ENCODE assay signal across 9 mouse cellular contexts in genomic region chr8:79083461-79084358, GRCm38 (mm10). TPM values are rescaled to one million over a fixed set of nuclear protein-coding genes. Genes with fewer than 3 reads are reported as not detected.
DNase-seq lines count a peak whose midpoint lies in the region; ATAC-seq and TF ChIP-seq lines count a peak whose summit lies in the region.
"Had no signal": no experiment of that assay in that cellular context is flagged by ENCODE, and none has a peak within 500 bp of the region (broad histone marks: within the 10 kb centered on the region; RNA-seq: fewer than 3 reads in every experiment).

No protein-coding gene starts in this region.

- no peak overlapping the region for H3K9ac ChIP-seq in liver, adult 2 months (ENCODE audit: low read depth, low read length)
- no peak overlapping the region for H3K9ac ChIP-seq in heart, embryonic 14.5 days (ENCODE audit: low read length)
- H3K9ac ChIP-seq: liver, embryonic 14.5 days had no signal

- peaks cover 2% of the 10 kb centered on the region; the same call in 1 of the 2 replicates for H3K4me1 ChIP-seq in liver, adult 2 months (ENCODE audit: control insufficient read depth, insufficient read depth, low read length)
- peaks cover 26 to 41% of the 10 kb centered on the region in 2 experiments for H3K4me1 ChIP-seq in heart, embryonic 14.5 days (ENCODE audit: control insufficient read depth in 2 of 2, insufficient read depth in 2 of 2, low read length in 2 of 2)

- no peaks in the 10 kb centered on the region for H3K9me3 ChIP-seq in heart, embryonic 14.5 days (ENCODE audit: control insufficient read depth, low read length)

- no peaks in the 10 kb centered on the region for H3K36me3 ChIP-seq in liver, adult 2 months (ENCODE audit: control insufficient read depth, insufficient read depth, low read length)
- peaks cover 47% of the 10 kb centered on the region for H3K36me3 ChIP-seq in heart, embryonic 14.5 days (ENCODE audit: control insufficient read depth, insufficient read depth, low read length)

- TF ChIP-seq CTCF in liver, adult 2 months (IDR thresholded peaks at IDR 0.05; ENCODE audit: low read depth, low read length), result no peak

- H3K79me2 ChIP-seq in liver, adult 2 months (ENCODE audit: control insufficient read depth, insufficient read depth, low read length), result no peaks in the 10 kb centered on the region

- no peak for ATAC-seq in heart, embryonic 14.5 days (ENCODE audit: insufficient number of reproducible peaks, insufficient read depth, low FRiP score, low read depth)
- ATAC-seq: activated CD4-positive, CD25-positive, alpha-beta regulatory T cell, adult 4 months had no signal

- no peak for TF ChIP-seq POLR2A in liver, adult 2 months (IDR thresholded peaks at IDR 0.05; ENCODE audit: extremely low read depth, insufficient read depth, low read length)

- DNase-seq in liver, adult 2 months (ENCODE audit: extremely low read depth, low read depth, low spot score), result peak; percentile 78
- DNase-seq in liver, result no peak
- DNase-seq in adrenal gland, postnatal 10 days, result peak; percentile 83
- DNase-seq in lung, postnatal 14 days, result peak; percentile 60
- DNase-seq in embryo, embryonic 10 days (ENCODE audit: low spot score), result no peak
- no peak for DNase-seq in frontal cortex, postnatal 14 days (ENCODE audit: low spot score in 2 of 2)

- H3K27me3 ChIP-seq in liver, adult 2 months (ENCODE audit: control insufficient read depth, insufficient read depth, low read length), result peaks cover 4% of the 10 kb centered on the region; the same call in 1 of the 2 replicates
- no peaks in the 10 kb centered on the region for H3K27me3 ChIP-seq in heart, embryonic 14.5 days (ENCODE audit: control insufficient read depth, insufficient read depth, low read length)

- H3K4me2 ChIP-seq in heart, embryonic 14.5 days (ENCODE audit: low read length), result no peak overlapping the region

- no peak overlapping the region for H3K4me3 ChIP-seq in liver, adult 2 months (ENCODE audit: insufficient read depth, low read depth, low read length)
- no peak overlapping the region for H3K4me3 ChIP-seq in heart, embryonic 14.5 days (ENCODE audit: control insufficient read depth in 1 of 2, insufficient read depth in 1 of 2, low read depth in 1 of 2, low read length in 2 of 2)

- WGBS in liver, adult 2 months, result 59% methylated on average over 18 of the region's 18 CpGs
- 71% methylated on average over 18 of the region's 18 CpGs for WGBS in heart, embryonic 14.5 days

- H3K27ac ChIP-seq in liver, adult 2 months (replicated peaks; ENCODE audit: insufficient read depth, low read depth, low read length), result no peak overlapping the region
- H3K27ac ChIP-seq in heart, embryonic 14.5 days (replicated peaks in 1 of 2; ENCODE audit: control insufficient read depth in 1 of 2, insufficient read depth in 1 of 2, low read depth in 2 of 2, low read length in 2 of 2), result peak overlapping the region; percentile 17 to 53; a peak in 2 of 4 replicates
- H3K27ac ChIP-seq: liver, embryonic 14.5 days had no signal

RNA-seq across cellular contexts. Expression of gene Zfp827, which starts 55.5 kb away (rescaled TPM):
- 0.09 and 0.13 TPM in 2 replicates for total RNA-seq in liver, adult 2 months (2014; rRNA removed)
- 0.10 and 0.21 TPM in 2 replicates for polyA plus RNA-seq in liver, adult 2 months (2012; rRNA removed)
- total RNA-seq in adrenal gland, postnatal 10 days (2021), result 10 to 100 TPM; 13.1 to 22.4 TPM
- polyA plus RNA-seq in heart, embryonic 14.5 days (2014; fragmentation: Nextera tagmentation; extraction: Ambion mirVana), result 9.2 and 10.2 TPM in 2 replicates

Comparison
In these comparisons a context has a peak if more than half of its experiments do, and no peak if none do; other contexts are left out.
1. DNase-seq: peak in liver, adult 2 months (single experiment), adrenal gland, postnatal 10 days (single experiment) and lung, postnatal 14 days (single experiment); none in liver (single experiment), embryo, embryonic 10 days (single experiment) and frontal cortex, postnatal 14 days (0 of 2).
2. RNA of gene Zfp827, which starts 55.5 kb away (total RNA-seq): 13.1 to 22.4 TPM in adrenal gland, postnatal 10 days; 0.09 to 0.13 TPM in liver, adult 2 months; every median in the first group is over 10 times any median in the second.